Mouse (Mus musculus) G1E (cell line): ENCODE measurements around the gene Scml4. TPM values are rescaled to one million over a fixed set of nuclear protein-coding genes. Genes with fewer than 3 reads are reported as not detected.

Experiments
- ATAC-seq: 2 replicates; pipeline ENCODE4 v1.8.0; 2016; ENCODE audit warnings: mild to moderate bottlenecking; ENCODE audit not compliant: insufficient number of reproducible peaks, poor library complexity, low FRiP score, severe bottlenecking; ENCODE audit errors: extremely low read depth
- DNase-seq: peaks from one replicate; pipeline ENCODE4 v3.0.0; 2012; ENCODE audit warnings: low spot score
- H3K27me3 ChIP-seq: 2 replicates; pipeline ENCODE4 v1.6.1; 2012; ENCODE audit warnings: mild to moderate bottlenecking, low read length, inconsistent platforms; ENCODE audit not compliant: insufficient read depth
- H3K36me3 ChIP-seq: replicated peaks from 2 replicates; pipeline ENCODE3; 2012; ENCODE audit warnings: mild to moderate bottlenecking, inconsistent platforms
- H3K4me1 ChIP-seq: 2 replicates; pipeline ENCODE4 v1.6.1; 2012; ENCODE audit warnings: low read depth, low read length, inconsistent platforms, mixed read lengths; ENCODE audit not compliant: insufficient read depth
- H3K4me3 ChIP-seq: 2 replicates; pipeline ENCODE4 v1.5.1; 2012; ENCODE audit warnings: low read depth, mild to moderate bottlenecking, inconsistent platforms, low read length, moderate library complexity, mixed read lengths
- H3K9me3 ChIP-seq: replicated peaks from 2 replicates; pipeline ENCODE4 v1.6.1; 2012; ENCODE audit warnings: inconsistent platforms
- CTCF ChIP-seq: IDR thresholded peaks from 2 replicates; pipeline ENCODE4 v1.5.1; 2012; ENCODE audit warnings: low read depth, low read length, inconsistent platforms, mixed read lengths
- GATA1 ChIP-seq: IDR thresholded peaks from 2 replicates; pipeline ENCODE4 v1.6.1; 2012; ENCODE audit warnings: borderline replicate concordance, low read length, inconsistent platforms, mixed read lengths
- GATA2 ChIP-seq: IDR thresholded peaks from 2 replicates; pipeline ENCODE4 v1.6.1; 2012; ENCODE audit warnings: low read depth, low read length, inconsistent platforms, borderline replicate concordance
- POLR2AphosphoS5 ChIP-seq: IDR thresholded peaks from 2 replicates; pipeline ENCODE4 v1.6.1; 2012; ENCODE audit warnings: low read depth, low read length, inconsistent platforms; ENCODE audit not compliant: insufficient replicate concordance
- TAL1 ChIP-seq: conservative IDR thresholded peaks from 2 replicates; pipeline ENCODE4 v1.6.1; 2012; ENCODE audit warnings: low read depth, low read length, inconsistent platforms, mixed read lengths
- polyA plus RNA-seq: library from polyadenylated mRNA; stranded (reverse); fragments of >175 nt; gene quantifications from 2 replicates; pipeline ENCODE4 v1.2.3, GENCODE M21; 2012
- total RNA-seq, 2 experiments: library from RNA; stranded (forward) in 1 of 2; stranded (reverse) in 1 of 2; fragments of 200-1000 nt in 1 of 2; fragments of >200 nt in 1 of 2; fragmentation: Nextera tagmentation in 1 of 2; gene quantifications; 2 replicates each; pipeline ENCODE4 v1.2.3; 2014 to 2017

Scml4 gene
- total and polyA plus RNA-seq, 3 experiments: not detected

GRCm38 (mm10) chr10:42968332-42968731, 108.2 kb downstream of the Scml4 start:
- ATAC-seq (no peak), DNase-seq (no peak)
- H3K9me3 ChIP-seq: no peaks in the 10 kb centered on the region
- no peak for TF ChIP-seq POLR2AphosphoS5
- no peak for TF ChIP-seq GATA2
- TF ChIP-seq CTCF: no peak
- TF ChIP-seq GATA1: no peak
- no peak for TF ChIP-seq TAL1
- H3K4me1 ChIP-seq: no peaks in the 10 kb centered on the region
- no peaks in the 10 kb centered on the region for H3K27me3 ChIP-seq
- H3K4me3 ChIP-seq: no peak overlapping the region
- no peaks in the 10 kb centered on the region for H3K36me3 ChIP-seq

- ATAC-seq (no peak), DNase-seq (no peak)
- H3K4me3 ChIP-seq: no peak overlapping the region
- 0 out of 2 replicates have a peak, but pooled peaks cover 5% of the 10 kb centered on the region for H3K27me3 ChIP-seq
- no peaks in the 10 kb centered on the region for H3K36me3 ChIP-seq
- H3K9me3 ChIP-seq: no peaks in the 10 kb centered on the region
- H3K4me1 ChIP-seq: no peaks in the 10 kb centered on the region
- TF ChIP-seq CTCF (no peak), GATA2 (no peak)
Observed at GRCm38 (mm10) chr10:42972504-42973172, 112.5 kb downstream of the Scml4 start.

GRCm38 (mm10) chr10:42973537-42973936, 113.4 kb downstream of the Scml4 start:
- Histone ChIP-seq H3K9me3 (no peaks in the 10 kb centered on the region), H3K4me1 (no peaks in the 10 kb centered on the region), H3K27me3 (0 out of 2 replicates have a peak, but pooled peaks cover 5% of the 10 kb centered on the region), H3K36me3 (no peaks in the 10 kb centered on the region), H3K4me3 (no peak overlapping the region)
- no peak for TF ChIP-seq GATA1
- no peak for TF ChIP-seq GATA2
- TF ChIP-seq POLR2AphosphoS5: no peak
- no peak for TF ChIP-seq TAL1
- no peak for TF ChIP-seq CTCF
- no peak for ATAC-seq
- DNase-seq: no peak

GRCm38 (mm10) chr10:42976577-42976976, 116.4 kb downstream of the Scml4 start:
- 0 out of 2 replicates have a peak, but pooled peaks cover 5% of the 10 kb centered on the region for H3K27me3 ChIP-seq
- no peaks in the 10 kb centered on the region for H3K36me3 ChIP-seq
- ATAC-seq (no peak), DNase-seq (no peak)
- H3K9me3 ChIP-seq: no peaks in the 10 kb centered on the region
- no peaks in the 10 kb centered on the region for H3K4me1 ChIP-seq
- H3K4me3 ChIP-seq: no peak overlapping the region
- TF ChIP-seq GATA2: no peak

GRCm38 (mm10) chr10:42978346-42978745, 118.2 kb downstream of the Scml4 start:
- Histone ChIP-seq H3K4me3 (no peak overlapping the region), H3K27me3 (peaks cover 9% of the 10 kb centered on the region; the same call in 1 of the 2 replicates), H3K36me3 (no peaks in the 10 kb centered on the region), H3K4me1 (no peaks in the 10 kb centered on the region), H3K9me3 (no peaks in the 10 kb centered on the region)
- DNase-seq (no peak), ATAC-seq (no peak)
- no peak for TF ChIP-seq POLR2AphosphoS5
- no peak for TF ChIP-seq CTCF
- TF ChIP-seq GATA2: no peak
- TF ChIP-seq GATA1: no peak

GRCm38 (mm10) chr10:42980999-42981757, 121.0 kb downstream of the Scml4 start:
- Histone ChIP-seq H3K36me3 (no peaks in the 10 kb centered on the region), H3K4me3 (no peak overlapping the region), H3K9me3 (no peaks in the 10 kb centered on the region), H3K4me1 (no peaks in the 10 kb centered on the region), H3K27me3 (peaks cover 4% of the 10 kb centered on the region; the same call in 1 of the 2 replicates)
- TF ChIP-seq CTCF (no peak), GATA2 (no peak), TAL1 (no peak), POLR2AphosphoS5 (no peak), GATA1 (no peak)
- ATAC-seq (no peak), DNase-seq (no peak)

- no peaks in the 10 kb centered on the region for H3K36me3 ChIP-seq
- no peaks in the 10 kb centered on the region for H3K9me3 ChIP-seq
- H3K4me1 ChIP-seq: no peaks in the 10 kb centered on the region
- no peak for ATAC-seq
- TF ChIP-seq TAL1 (no peak), GATA2 (no peak), CTCF (no peak), GATA1 (no peak), POLR2AphosphoS5 (no peak)
- no peak overlapping the region for H3K4me3 ChIP-seq
- peaks cover 4% of the 10 kb centered on the region; the same call in 1 of the 2 replicates for H3K27me3 ChIP-seq
- no peak for DNase-seq
Observed at GRCm38 (mm10) chr10:42984886-42985285, 124.7 kb downstream of the Scml4 start.
